Mouse (Mus musculus) limb, embryonic 11.5 days (tissue): ENCODE results near the gene Slc26a9. TPM values are rescaled to one million over a fixed set of nuclear protein-coding genes. Genes with fewer than 3 reads are reported as not detected.
"Not testable (repeated sequence)": the region's sequence is repeated elsewhere in the genome, so short reads cannot be mapped to it uniquely, and the experiment has no call there.

Experiments
- ATAC-seq: fragments of 200-750 bp; cut with Nextera tagmentation; 2 replicates; pipeline ENCODE4 v1.8.0; 2017; ENCODE audit warnings: low read depth; ENCODE audit not compliant: insufficient number of reproducible peaks, low FRiP score, low TSS enrichment
- DNase-seq: peaks from one replicate; pipeline ENCODE4 v3.0.0-alpha.2; 2015; ENCODE audit warnings: low spot score
- H3K27ac ChIP-seq: fragments of 300-500 bp; sonication (generic); replicated peaks from 2 replicates; pipeline ENCODE4 v1.5.1; 2014; ENCODE audit warnings: low read depth, mild to moderate bottlenecking, low read length
- H3K27me3 ChIP-seq: fragments of 300-500 bp; sonication (generic); 2 replicates; pipeline ENCODE4 v1.6.1; 2014; ENCODE audit warnings: mild to moderate bottlenecking, low read length, mixed read lengths; ENCODE audit not compliant: control insufficient read depth, insufficient read depth
- H3K36me3 ChIP-seq: fragments of 300-500 bp; sonication (generic); 2 replicates; pipeline ENCODE4 v1.6.1; 2014; ENCODE audit warnings: mild to moderate bottlenecking, low read length, moderate library complexity, mixed read lengths; ENCODE audit not compliant: control insufficient read depth, insufficient read depth
- H3K4me1 ChIP-seq: fragments of 300-500 bp; sonication (generic); 2 replicates; pipeline ENCODE4 v1.6.1; 2014; ENCODE audit warnings: low read length, mixed read lengths; ENCODE audit not compliant: control insufficient read depth, insufficient read depth
- H3K4me2 ChIP-seq: fragments of 300-500 bp; sonication (generic); 2 replicates; pipeline ENCODE4 v1.6.1; 2014; ENCODE audit warnings: low read depth, mild to moderate bottlenecking, moderate library complexity; ENCODE audit not compliant: severe bottlenecking
- H3K4me3 ChIP-seq: fragments of 300-500 bp; sonication (generic); 2 replicates; pipeline ENCODE4 v1.5.1; 2014; ENCODE audit warnings: low read depth, low read length
- H3K9ac ChIP-seq: fragments of 300-500 bp; sonication (generic); 2 replicates; pipeline ENCODE4 v1.6.1; 2014; ENCODE audit warnings: mild to moderate bottlenecking, low read length
- H3K9me3 ChIP-seq: fragments of 300-500 bp; sonication (generic); 2 replicates; pipeline ENCODE4 v1.6.1; 2016; ENCODE audit warnings: low read length; ENCODE audit not compliant: control insufficient read depth
- WGBS: fragments of 180-500 bp; shearing (Covaris S2); extraction: QIAGEN DNeasy Blood & Tissue Kit; methylation state at CpG from one replicate; pipeline ENCODE4 v1.1.7; 2014; 5-methylcytosine and 5-hydroxymethylcytosine counted together
- polyA plus RNA-seq: library from polyadenylated mRNA; unstranded; fragments of >200 nt; fragmentation: Nextera tagmentation; extraction: Ambion mirVana; gene quantifications from 2 replicates; pipeline ENCODE4 v1.2.1, GENCODE M21; 2014

The Slc26a9 gene
- polyA plus RNA-seq, 1 experiment from 2014 or later = not detected

- Histone ChIP-seq H3K36me3 (no peaks in the 10 kb centered on the region), H3K27ac (no peak overlapping the region), H3K27me3 (no peaks in the 10 kb centered on the region), H3K4me2 (no peak overlapping the region), H3K4me1 (no peaks in the 10 kb centered on the region), H3K4me3 (no peak overlapping the region), H3K9me3 (no peaks in the 10 kb centered on the region), H3K9ac (no peak overlapping the region)
- ATAC-seq (no peak), DNase-seq (no peak)
- WGBS = 90% methylated on average over 6 of the region's 6 CpGs
Observed at GRCm38 (mm10) chr1:131816886-131817285, 73.1 kb downstream of the Slc26a9 start.

- not testable (repeated sequence) for H3K36me3 ChIP-seq, DNase-seq, H3K27me3 ChIP-seq, H3K9ac ChIP-seq, H3K9me3 ChIP-seq, H3K27ac ChIP-seq, ATAC-seq, H3K4me2 ChIP-seq, H3K4me3 ChIP-seq, H3K4me1 ChIP-seq
- WGBS = 76% methylated on average over 8 of the region's 9 CpGs
Observed at GRCm38 (mm10) chr1:131820353-131820752, 76.5 kb downstream of the Slc26a9 start.

GRCm38 (mm10) chr1:131820887-131821328 lies 77.1 kb downstream of the Slc26a9 start:
- 81% methylated on average over 10 of the region's 10 CpGs for WGBS
- Histone ChIP-seq H3K4me2 (no peak overlapping the region), H3K27ac (no peak overlapping the region), H3K36me3 (no peaks in the 10 kb centered on the region), H3K4me3 (no peak overlapping the region), H3K4me1 (no peaks in the 10 kb centered on the region), H3K9ac (no peak overlapping the region), H3K27me3 (no peaks in the 10 kb centered on the region), H3K9me3 (no peaks in the 10 kb centered on the region)
- no peak for DNase-seq
- ATAC-seq = no peak

Other genes with a start within 250 kb of the Slc26a9 start
- 18.1 and 19.5 TPM in 2 replicates for gene Srgap2, start 216.7 kb upstream of the Slc26a9 start, polyA plus RNA-seq
- gene Fam72a, start 216.1 kb upstream of the Slc26a9 start, polyA plus RNA-seq = 3.9 and 4.3 TPM in 2 replicates
- gene Avpr1b, start 144.8 kb upstream of the Slc26a9 start, polyA plus RNA-seq = not detected in 2 replicates
- gene Ctse, start 105.7 kb upstream of the Slc26a9 start, polyA plus RNA-seq = 0.13 TPM in 2 replicates
- gene Rab7b, start 55.3 kb upstream of the Slc26a9 start, polyA plus RNA-seq = 0.33 and 0.65 TPM in 2 replicates
- 2.3 and 2.4 TPM in 2 replicates for gene Pm20d1, start 53.4 kb downstream of the Slc26a9 start, polyA plus RNA-seq
- 11.6 and 12.8 TPM in 2 replicates for gene Slc41a1, start 83.5 kb downstream of the Slc26a9 start, polyA plus RNA-seq
- 8.5 and 10.7 TPM in 2 replicates for gene Rab29, start 123.2 kb downstream of the Slc26a9 start, polyA plus RNA-seq
- 63.3 and 63.4 TPM in 2 replicates for gene Nucks1, start 166.5 kb downstream of the Slc26a9 start, polyA plus RNA-seq
- gene Slc45a3, start 218.9 kb downstream of the Slc26a9 start, polyA plus RNA-seq = 1.7 and 2.3 TPM in 2 replicates